Mouse (Mus musculus): ENCODE measurements at regions not wholly inside any gene's neighbourhood (a gene's known extent, or its start where the extent isn't known, plus 50 kb on each side); places are given as distances from the start of the nearest gene placed in this dataset.

GRCm38 (mm10) chr1:159420189-159420588 lies 103.4 kb upstream of the Tnr start:
- no peak for TF ChIP-seq CTCF (IDR thresholded peaks at IDR 0.05; ENCODE audit: extremely low read depth, insufficient read depth, low read length)
- no peak for TF ChIP-seq POLR2A (IDR thresholded peaks at IDR 0.05; ENCODE audit: extremely low read depth, insufficient read depth, low read length)

Measured in cortical plate, adult 2 months (tissue).